Mouse (Mus musculus) heart, embryonic 14.5 days (tissue): ENCODE results near the gene Pprc1. TPM values are rescaled to one million over a fixed set of nuclear protein-coding genes. Genes with fewer than 3 reads are reported as not detected.

Experiments
- ATAC-seq: fragments of 200-750 bp; cut with Nextera tagmentation; 2 replicates; pipeline ENCODE4 v1.8.0; 2017; ENCODE audit warnings: low read depth, moderate TSS enrichment; ENCODE audit not compliant: insufficient number of reproducible peaks, insufficient read depth, low FRiP score
- H3K27ac ChIP-seq, 2 experiments: fragments of 200-500 bp in 1 of 2; fragments of 300-500 bp in 1 of 2; sonication (generic) in 1 of 2; replicated peaks in 1 of 2; 2 replicates each; pipeline ENCODE4 v1.5.1; 2012 to 2014; ENCODE audit warnings: low read depth in 2 of 2, low read length in 2 of 2, control low read depth in 1 of 2, mild to moderate bottlenecking in 1 of 2, mixed read lengths in 1 of 2; ENCODE audit not compliant: control insufficient read depth in 1 of 2, insufficient read depth in 1 of 2
- H3K27me3 ChIP-seq: fragments of 300-500 bp; sonication (generic); 2 replicates; pipeline ENCODE4 v1.6.1; 2014; ENCODE audit warnings: mild to moderate bottlenecking, low read length, control low read depth; ENCODE audit not compliant: control insufficient read depth, insufficient read depth
- H3K36me3 ChIP-seq: fragments of 300-500 bp; sonication (generic); 2 replicates; pipeline ENCODE4 v1.6.1; 2014; ENCODE audit warnings: mild to moderate bottlenecking, control low read depth, low read length, mixed read lengths; ENCODE audit not compliant: control insufficient read depth, insufficient read depth
- H3K4me1 ChIP-seq, 2 experiments: fragments of 200-500 bp in 1 of 2; fragments of 300-500 bp in 1 of 2; sonication (generic) in 1 of 2; 2 replicates each; pipeline ENCODE4 v1.6.1; 2012 to 2014; ENCODE audit warnings: low read length in 2 of 2, control low read depth in 1 of 2, mixed read lengths in 1 of 2; ENCODE audit not compliant: control insufficient read depth in 2 of 2, insufficient read depth in 2 of 2
- H3K4me2 ChIP-seq: fragments of 300-500 bp; sonication (generic); 2 replicates; pipeline ENCODE4 v1.6.1; 2014; ENCODE audit warnings: mild to moderate bottlenecking, low read length
- H3K4me3 ChIP-seq, 2 experiments: fragments of 200-500 bp in 1 of 2; fragments of 300-500 bp in 1 of 2; sonication (generic) in 1 of 2; 2 replicates each; pipeline ENCODE4 v1.5.1; 2012 to 2014; ENCODE audit warnings: low read length in 2 of 2, mild to moderate bottlenecking in 2 of 2, control low read depth in 1 of 2, low read depth in 1 of 2, moderate library complexity in 1 of 2; ENCODE audit not compliant: control insufficient read depth in 1 of 2, insufficient read depth in 1 of 2
- H3K9ac ChIP-seq: fragments of 300-500 bp; sonication (generic); 2 replicates; pipeline ENCODE4 v1.6.1; 2014; ENCODE audit warnings: mild to moderate bottlenecking, low read length
- H3K9me3 ChIP-seq: fragments of 300-500 bp; sonication (generic); 2 replicates; pipeline ENCODE4 v1.6.1; 2016; ENCODE audit warnings: low read length, control low read depth; ENCODE audit not compliant: control insufficient read depth
- WGBS: fragments of 180-500 bp; shearing (Covaris S2); extraction: QIAGEN DNeasy Blood & Tissue Kit; methylation state at CpG from one replicate; pipeline ENCODE4 v1.1.7; 2014; 5-methylcytosine and 5-hydroxymethylcytosine counted together
- polyA plus RNA-seq: library from polyadenylated mRNA; unstranded; fragments of >200 nt; fragmentation: Nextera tagmentation; extraction: Ambion mirVana; gene quantifications from 2 replicates; pipeline ENCODE4 v1.2.1, GENCODE M21; 2014

The Pprc1 gene
- polyA plus RNA-seq, 1 experiment from 2014 or later: 26.4 TPM

DNA sequence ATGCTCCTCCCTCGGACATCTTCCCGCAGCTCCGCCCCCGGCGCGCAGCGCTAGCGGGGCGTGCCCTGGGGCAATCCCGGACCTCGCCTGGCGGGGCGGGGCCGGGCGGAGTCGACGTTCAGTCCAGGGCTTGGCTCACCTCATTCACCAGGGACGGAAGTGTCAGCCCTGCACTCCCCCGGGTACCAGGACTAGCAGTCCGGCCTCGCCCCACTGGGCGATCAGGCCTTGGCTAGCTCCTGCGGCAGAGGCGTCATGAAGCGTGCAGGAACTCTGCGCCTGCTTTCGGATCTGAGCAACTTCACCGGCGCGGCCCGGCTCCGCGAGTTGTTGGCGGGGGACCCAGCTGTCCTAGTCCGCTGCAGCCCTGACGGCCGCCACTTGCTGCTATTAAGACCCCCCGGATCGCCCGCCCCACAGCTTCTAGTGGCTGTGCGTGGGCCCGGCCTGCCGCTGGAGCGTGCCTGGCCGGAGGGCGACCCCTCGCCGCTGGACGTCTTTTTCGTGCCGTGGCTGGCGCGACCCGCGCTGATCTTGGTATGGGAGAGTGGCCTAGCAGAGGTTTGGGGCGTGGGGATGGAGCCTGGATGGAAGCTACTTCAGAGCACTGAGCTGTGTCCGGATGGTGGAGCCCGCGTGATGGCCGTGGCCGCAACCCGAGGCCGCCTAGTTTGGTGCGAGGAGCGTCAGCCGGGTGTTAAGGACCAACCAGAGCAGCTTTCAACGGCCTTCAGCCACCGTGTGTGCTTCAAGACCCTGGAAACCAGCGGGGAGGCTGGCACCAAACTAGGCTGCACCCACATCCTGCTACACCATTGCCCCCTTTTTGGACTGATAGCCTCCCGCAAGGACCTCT is 41.1 kb upstream of the Pprc1 start, which contains the start of gene Hps6:
Hps6 (plus strand) TSS at position 138 of the 856 bp plus-strand sequence.
- Histone ChIP-seq H3K9ac (peak within 1 kb of the TSS; percentile 88), H3K36me3 (0 out of 2 replicates have a peak, but pooled peaks cover 12% of the 10 kb centered on the region), H3K27ac (peak within 1 kb of the TSS; percentile 24 to 67; a peak in 3 of 4 replicates), H3K4me2 (peak within 1 kb of the TSS; percentile 99), H3K4me1 (peaks cover 7 to 11% of the 10 kb centered on the region in 2 experiments), H3K9me3 (no peaks in the 10 kb centered on the region), H3K27me3 (no peaks in the 10 kb centered on the region), H3K4me3 (peak within 1 kb of the TSS; percentile 70 to 71)
- 1% methylated on average over 69 of the region's 70 CpGs for WGBS
- ATAC-seq: peak; percentile 89

DNA sequence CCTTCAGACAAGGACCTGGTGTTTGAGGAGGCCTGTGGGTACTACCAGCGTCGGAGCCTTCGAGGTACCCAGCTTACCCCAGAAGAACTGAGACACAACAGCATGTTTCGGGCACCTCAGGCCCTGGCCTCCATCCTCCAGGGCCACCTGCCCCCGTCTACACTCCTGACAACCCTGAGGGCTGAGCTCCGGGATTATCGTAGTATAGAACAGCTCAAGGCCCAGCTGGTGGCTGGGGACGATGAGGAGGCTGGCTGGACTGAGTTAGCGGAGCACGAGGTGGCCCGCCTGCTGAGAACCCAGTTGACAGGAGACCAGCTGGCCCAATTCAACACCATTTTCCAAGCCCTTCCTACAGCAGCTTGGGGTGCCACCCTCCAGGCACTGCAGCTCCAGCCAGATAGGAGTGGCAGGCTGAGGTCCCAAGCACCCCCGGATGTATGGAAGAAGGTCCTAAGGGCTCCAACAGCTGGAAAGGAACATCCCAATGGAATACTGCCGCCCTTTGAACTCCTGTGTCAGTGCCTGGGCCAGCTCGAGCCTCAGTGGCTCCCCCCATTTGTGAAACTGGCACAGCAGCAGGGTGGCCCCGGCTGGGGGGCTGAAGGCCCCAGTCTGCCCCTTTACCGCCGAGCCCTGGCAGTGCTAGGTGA is 39.7 kb upstream of the Pprc1 start:
- WGBS: 77% methylated on average over 17 of the region's 17 CpGs
- Histone ChIP-seq H3K4me3 (peak overlapping the region in 1 of 2 experiments; percentile 71; a peak in 1 of 4 replicates), H3K27me3 (no peaks in the 10 kb centered on the region), H3K9me3 (no peaks in the 10 kb centered on the region), H3K4me2 (peak overlapping the region; percentile 99), H3K9ac (no peak overlapping the region), H3K27ac (no peak overlapping the region), H3K36me3 (0 out of 2 replicates have a peak, but pooled peaks cover 12% of the 10 kb centered on the region), H3K4me1 (peaks cover 7 to 11% of the 10 kb centered on the region in 2 experiments)
- no peak for ATAC-seq

DNA sequence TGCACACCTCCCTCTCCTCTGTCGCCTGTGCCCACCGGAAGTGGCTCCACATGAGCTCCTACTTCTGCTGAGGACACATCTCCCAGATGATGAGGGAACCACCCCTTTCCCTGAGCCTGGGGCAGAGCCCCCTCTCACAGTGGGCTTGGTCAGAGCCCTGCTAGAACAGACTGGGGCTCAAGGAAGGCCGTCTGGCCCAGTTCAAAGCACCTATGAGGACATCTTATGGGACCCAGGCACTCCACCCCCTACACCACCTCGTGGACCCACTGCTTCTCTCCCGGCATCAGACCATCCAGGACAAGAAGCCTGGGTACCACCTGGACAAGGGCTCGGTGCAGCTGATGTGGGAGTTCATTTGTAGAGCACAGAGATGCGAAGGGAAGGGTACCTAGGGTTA is 39.0 kb upstream of the Pprc1 start:
- H3K9ac ChIP-seq: no peak overlapping the region
- H3K27me3 ChIP-seq: no peaks in the 10 kb centered on the region
- no peak for ATAC-seq
- H3K27ac ChIP-seq: no peak overlapping the region
- H3K9me3 ChIP-seq: no peaks in the 10 kb centered on the region
- no peak overlapping the region for H3K4me3 ChIP-seq
- WGBS: 76% methylated on average over 7 of the region's 7 CpGs
- 0 out of 2 replicates have a peak, but pooled peaks cover 12% of the 10 kb centered on the region for H3K36me3 ChIP-seq
- H3K4me2 ChIP-seq: no peak overlapping the region
- H3K4me1 ChIP-seq: peaks cover 7 to 11% of the 10 kb centered on the region in 2 experiments

DNA sequence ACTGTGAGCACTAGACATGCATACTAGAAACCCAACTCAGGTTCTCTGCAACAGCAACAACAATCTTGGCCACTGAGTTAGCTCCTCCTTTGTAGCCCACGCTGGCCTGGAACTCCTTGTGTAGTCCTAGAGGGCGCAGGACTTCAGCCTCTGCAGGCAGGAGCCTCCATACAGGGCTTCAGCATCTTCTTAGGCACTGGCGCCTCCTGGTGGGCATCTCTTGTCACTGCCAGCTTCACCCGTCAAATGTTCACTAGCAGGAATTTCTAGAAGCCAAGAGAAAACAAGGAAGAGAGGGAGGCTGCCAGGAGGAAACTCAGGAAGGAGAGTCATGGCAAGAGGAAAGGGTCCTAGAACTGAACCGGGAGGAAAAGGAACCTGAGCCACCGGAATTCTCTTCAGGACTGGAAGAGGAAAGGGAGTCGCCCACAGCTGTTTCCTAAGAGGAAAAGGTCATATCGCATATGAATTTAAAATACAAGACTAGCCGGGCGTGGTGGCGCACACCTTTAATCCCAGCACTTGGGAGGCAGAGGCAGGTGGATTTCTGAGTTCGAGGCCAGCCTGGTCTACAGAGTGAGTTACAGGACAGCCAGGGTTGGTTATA is 30.0 kb upstream of the Pprc1 start:
- Histone ChIP-seq H3K4me1 (no peaks in the 10 kb centered on the region), H3K9me3 (no peaks in the 10 kb centered on the region), H3K9ac (no peak overlapping the region), H3K36me3 (no peaks in the 10 kb centered on the region), H3K27me3 (no peaks in the 10 kb centered on the region), H3K27ac (no peak overlapping the region), H3K4me3 (no peak overlapping the region), H3K4me2 (no peak overlapping the region)
- no peak for ATAC-seq
- WGBS: 26% methylated on average over 12 of the region's 12 CpGs

DNA sequence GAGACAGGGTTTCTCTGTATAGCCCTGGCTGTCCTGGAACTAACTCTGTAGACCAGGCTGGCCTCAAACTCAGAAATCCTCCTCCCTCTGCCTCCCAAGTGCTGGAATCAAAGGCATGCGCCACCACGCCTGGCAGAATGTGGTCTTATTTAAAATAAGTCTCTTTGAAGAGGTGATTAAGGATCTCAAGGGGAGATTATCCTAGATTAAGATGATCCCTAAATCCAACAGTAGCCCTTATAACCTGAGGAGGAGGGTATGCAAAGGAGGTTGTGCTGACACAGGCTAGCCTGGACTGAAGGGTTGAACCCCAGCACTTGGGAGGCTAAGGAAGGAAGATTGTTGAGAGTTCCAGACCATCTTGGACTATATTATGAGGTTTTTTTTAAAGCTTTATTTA is 28.7 kb upstream of the Pprc1 start:
- Histone ChIP-seq H3K36me3 (no peaks in the 10 kb centered on the region), H3K4me2 (no peak overlapping the region), H3K4me1 (no peaks in the 10 kb centered on the region), H3K9ac (no peak overlapping the region), H3K27me3 (no peaks in the 10 kb centered on the region), H3K9me3 (no peaks in the 10 kb centered on the region), H3K27ac (no peak overlapping the region), H3K4me3 (no peak overlapping the region)
- 69% methylated on average over 2 of the region's 2 CpGs for WGBS
- no peak for ATAC-seq

DNA sequence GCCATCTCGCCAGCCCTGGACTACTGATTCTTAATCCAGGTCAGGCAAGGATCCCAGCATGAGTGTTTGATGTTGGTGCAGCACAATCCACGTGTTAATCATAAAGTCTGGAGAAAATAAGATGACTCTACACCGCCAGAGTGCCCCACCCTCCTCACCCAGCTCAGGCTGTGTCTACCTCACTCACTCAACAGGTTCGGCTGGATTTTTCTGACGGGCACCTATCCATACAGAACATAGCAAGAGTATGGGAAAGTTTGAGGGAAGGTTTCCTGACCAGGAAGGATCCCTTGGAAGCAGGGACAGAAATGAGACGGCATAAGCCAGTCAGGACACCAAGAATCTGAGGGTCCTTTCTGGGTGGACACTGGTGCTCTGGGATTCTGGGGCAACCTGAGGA is 19.7 kb upstream of the Pprc1 start:
- Histone ChIP-seq H3K4me2 (no peak overlapping the region), H3K27me3 (no peaks in the 10 kb centered on the region), H3K36me3 (no peaks in the 10 kb centered on the region), H3K4me1 (peaks cover 6 to 12% of the 10 kb centered on the region in 2 experiments), H3K9ac (no peak overlapping the region), H3K4me3 (no peak overlapping the region), H3K27ac (no peak overlapping the region), H3K9me3 (peaks cover 5% of the 10 kb centered on the region; the same call in 1 of the 2 replicates)
- WGBS: 76% methylated on average over 6 of the region's 6 CpGs
- ATAC-seq: no peak

DNA sequence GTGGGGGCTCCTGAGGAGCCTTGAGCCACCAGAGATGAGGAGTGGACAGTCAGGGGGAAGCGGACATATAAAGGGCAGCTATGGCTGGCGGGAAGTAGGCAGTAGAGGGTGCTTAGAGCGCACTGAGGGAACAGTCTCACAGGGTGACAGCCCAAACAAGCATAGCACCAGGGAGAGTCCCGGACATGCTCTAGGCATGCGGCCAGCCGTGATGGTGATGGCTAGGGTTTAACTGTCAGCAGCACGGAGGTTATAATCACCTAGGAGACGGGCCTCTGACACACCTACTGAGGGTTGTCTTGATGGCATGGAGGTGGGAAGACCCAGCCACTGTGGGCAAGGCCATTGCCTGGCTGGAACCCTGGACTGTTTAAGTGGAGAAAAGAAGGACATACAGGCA is 18.1 kb upstream of the Pprc1 start:
- Histone ChIP-seq H3K4me1 (peaks cover 6 to 12% of the 10 kb centered on the region in 2 experiments), H3K9ac (peak overlapping the region; percentile 14; the same call in 1 of the 2 replicates), H3K9me3 (peaks cover 5% of the 10 kb centered on the region; the same call in 1 of the 2 replicates), H3K4me3 (no peak overlapping the region), H3K27me3 (no peaks in the 10 kb centered on the region), H3K4me2 (peak overlapping the region; percentile 8; the same call in 1 of the 2 replicates), H3K27ac (0 out of 4 replicates have a peak overlapping the region, but pooled peaks of 1 of the 2 experiments have one; percentile 27), H3K36me3 (peaks cover 8% of the 10 kb centered on the region)
- ATAC-seq: no peak
- WGBS: 31% methylated on average over 8 of the region's 8 CpGs
